Mouse (Mus musculus) gastrocnemius, postnatal 4 days (tissue): Measurements from ENCODE around the gene Stat6. TPM values are rescaled to one million over a fixed set of nuclear protein-coding genes. Genes with fewer than 3 reads are reported as not detected.

ENCODE experiments used
- DNase-seq, 2 experiments: peaks; one replicate each; pipeline ENCODE4 v3.0.0; 2021 to 2022; ENCODE audit warnings: low spot score in 2 of 2, mixed read lengths in 2 of 2
- long read RNA-seq, 2 experiments: library from polyadenylated mRNA; stranded (forward); transcript quantifications; one replicate each; pipeline ENCODE4 v2.0.0; 2021
- total RNA-seq, 2 experiments: library from RNA; stranded (reverse); gene quantifications; 2 replicates each; pipeline ENCODE4 v1.2.3; 2021

Stat6 gene
- 10 to 100 TPM; 25.9 to 27.0 TPM for total RNA-seq
- long read RNA-seq, experiment 1, transcript Stat6-201 (22 exons, 3,775 nt) = major isoform, 30 of 42 reads
- long read RNA-seq, experiment 1, partial matches to known transcripts = 8 of 42 reads
- long read RNA-seq, experiment 1, other reads (novel, unspliced or antisense) = 4 of 42 reads
- long read RNA-seq, experiment 2, transcript Stat6-201 (22 exons, 3,775 nt) = major isoform, 35 of 45 reads
- long read RNA-seq, experiment 2, partial matches to known transcripts = 5 of 45 reads
- long read RNA-seq, experiment 2, other reads (novel, unspliced or antisense) = 5 of 45 reads

- DNase-seq = peak in 1 of 2 experiments; percentile 77
Measured at GRCm38 (mm10) chr10:127642772-127643552, at the start of gene Stat6. Stat6 (plus strand) TSS chr10:127642986.

DNA sequence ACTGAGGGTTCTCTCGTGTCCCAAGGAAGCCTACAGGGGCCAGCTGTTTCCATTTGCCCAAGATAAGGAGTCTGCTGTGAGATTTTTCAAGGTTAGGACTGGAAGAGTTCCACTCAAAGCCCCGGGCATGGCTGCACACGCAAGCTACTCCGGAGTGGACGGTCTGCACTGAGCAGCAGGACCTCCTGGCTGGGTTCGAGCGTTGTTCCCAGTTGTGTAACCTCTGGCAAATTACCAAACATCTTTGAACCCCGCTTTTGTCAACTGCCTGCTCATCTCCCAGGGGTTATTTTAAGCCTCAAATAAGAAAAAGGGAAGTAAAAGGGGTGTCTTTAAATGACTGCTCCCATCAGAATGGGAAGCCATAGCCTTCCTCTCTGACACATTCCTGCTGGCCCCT, 48.4 kb upstream of the Stat6 start:
- no peak for DNase-seq

DNA sequence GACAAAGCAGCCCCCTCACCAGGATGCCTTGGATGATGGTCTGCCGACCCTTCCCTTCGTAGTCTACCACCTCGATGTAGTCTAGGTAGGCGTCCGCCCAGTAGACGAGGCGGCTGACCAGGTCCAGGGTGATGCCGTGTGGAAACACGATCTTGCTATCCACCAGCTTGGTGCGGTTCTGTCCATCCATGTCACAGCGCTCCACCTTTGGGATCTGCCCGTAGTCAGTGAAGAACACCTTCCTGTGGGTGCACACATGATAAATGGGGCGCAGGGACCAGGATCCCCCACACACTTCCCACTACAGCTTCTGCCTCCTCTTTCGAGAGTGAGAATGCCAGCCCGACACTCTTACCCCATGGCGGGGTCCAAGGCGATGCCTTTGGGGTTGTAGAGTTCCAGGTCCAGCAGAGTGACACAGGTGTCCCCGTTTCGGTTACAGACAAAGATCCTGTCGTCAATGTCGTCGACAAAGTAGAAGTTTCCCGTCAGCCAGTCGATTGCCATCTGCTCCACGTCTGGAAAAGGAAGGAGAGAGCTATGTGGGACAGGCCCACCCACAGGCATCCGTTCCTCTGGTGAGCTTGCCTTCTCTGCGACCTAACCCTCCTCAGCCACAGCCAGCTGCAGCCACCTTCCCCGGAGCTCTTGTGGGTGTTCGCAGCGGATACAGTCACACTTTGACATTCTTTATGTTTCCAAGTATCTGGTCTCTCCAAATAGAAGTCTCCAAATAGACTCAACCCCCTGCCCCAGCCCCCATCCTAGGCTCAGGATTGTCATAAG, 47.7 kb upstream of the Stat6 start:
- DNase-seq = no peak

GRCm38 (mm10) chr10:127596321-127596941, 46.4 kb upstream of the Stat6 start:
- no peak for DNase-seq

- DNase-seq = peak in 1 of 2 experiments; percentile 47
Measured at GRCm38 (mm10) chr10:127597311-127597901, 45.4 kb upstream of the Stat6 start.

GRCm38 (mm10) chr10:127598607-127599006, 44.2 kb upstream of the Stat6 start:
- DNase-seq = no peak

GRCm38 (mm10) chr10:127599252-127599651, 43.5 kb upstream of the Stat6 start:
- no peak for DNase-seq

- peak in 1 of 2 experiments; percentile 72 for DNase-seq
Measured at GRCm38 (mm10) chr10:127599779-127600541, 42.8 kb upstream of the Stat6 start.

- no peak for DNase-seq
Measured at GRCm38 (mm10) chr10:127602194-127602593, 40.6 kb upstream of the Stat6 start.

GRCm38 (mm10) chr10:127603437-127604371, 39.1 kb upstream of the Stat6 start:
- DNase-seq = no peak

GRCm38 (mm10) chr10:127604465-127605250, 38.1 kb upstream of the Stat6 start:
- DNase-seq = peak in 1 of 2 experiments; percentile 55

GRCm38 (mm10) chr10:127605251-127605547, 37.6 kb upstream of the Stat6 start:
- no peak for DNase-seq

- no peak for DNase-seq
Measured at GRCm38 (mm10) chr10:127605756-127606155, 37.0 kb upstream of the Stat6 start.

DNA sequence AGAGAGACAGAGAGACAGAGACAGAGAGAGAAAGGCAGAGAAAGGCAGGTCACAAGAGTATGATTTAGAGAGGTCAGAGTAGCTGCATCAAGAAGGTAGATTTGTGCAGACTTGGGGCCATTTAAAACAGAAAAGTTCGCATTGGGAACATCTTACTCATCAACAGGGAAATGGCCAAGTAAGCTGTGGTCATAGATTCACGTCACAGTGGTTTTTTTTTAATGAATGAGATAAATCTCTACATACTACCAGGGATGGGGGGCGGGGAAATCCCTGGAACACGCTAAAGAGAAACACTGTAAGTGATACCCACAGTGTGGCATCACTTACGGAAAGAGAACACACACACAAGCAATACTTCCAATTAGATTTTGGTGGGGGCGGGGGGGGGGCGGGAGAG, 35.7 kb upstream of the Stat6 start:
- DNase-seq = no peak

GRCm38 (mm10) chr10:127609415-127610065, 33.2 kb upstream of the Stat6 start:
- DNase-seq = peak in 1 of 2 experiments; percentile 61

DNA sequence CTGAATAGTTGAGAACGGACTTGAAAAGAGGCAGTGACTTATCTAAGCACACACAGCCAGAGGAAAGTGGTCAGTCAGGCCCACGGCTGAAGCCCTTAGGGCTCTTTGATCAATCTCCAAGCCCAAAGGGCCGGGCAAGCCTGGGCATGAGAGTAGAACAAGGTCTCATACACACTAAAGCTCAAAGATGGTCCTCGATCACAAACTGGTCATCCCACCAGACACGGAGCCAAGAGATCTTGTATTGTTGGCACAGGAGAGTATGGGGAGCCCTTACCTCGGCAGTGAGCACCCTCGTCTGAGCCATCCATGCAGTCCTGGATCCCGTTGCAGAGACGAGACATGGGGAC, 32.7 kb upstream of the Stat6 start:
- no peak for DNase-seq

GRCm38 (mm10) chr10:127612079-127612775, 30.6 kb upstream of the Stat6 start:
- DNase-seq = no peak
